In genomic region chr13:94928086-94928485, GRCm38 (mm10) we compare ENCODE assay signal across 31 mouse cellular contexts. TPM values are rescaled to one million over a fixed set of nuclear protein-coding genes. Genes with fewer than 3 reads are reported as not detected.
"Had no signal": no experiment of that assay in that cellular context is flagged by ENCODE, and none has a peak within 500 bp of the region (broad histone marks: within the 10 kb centered on the region; RNA-seq: fewer than 3 reads in every experiment).

No protein-coding gene starts in this region.

- H3K4me1 ChIP-seq: heart, embryonic 10.5 days; heart, embryonic 12.5 days; hindbrain, embryonic 10.5 days; hindbrain, embryonic 12.5 days; intestine, embryonic 15.5 days; limb, embryonic 10.5 days; limb, embryonic 12.5 days; liver, embryonic 13.5 days had no signal

- H3K9ac ChIP-seq: heart, embryonic 12.5 days; hindbrain, embryonic 12.5 days; hindbrain, embryonic 14.5 days; intestine, embryonic 15.5 days; limb, embryonic 12.5 days; liver, embryonic 13.5 days had no signal

- H3K27ac ChIP-seq: gastrocnemius, adult 2 months; heart, embryonic 10.5 days; hindbrain, embryonic 10.5 days; hindbrain, embryonic 12.5 days; hindbrain, embryonic 14.5 days; intestine, embryonic 15.5 days; kidney, postnatal 0 days; limb, embryonic 10.5 days; limb, embryonic 12.5 days; liver, embryonic 13.5 days had no signal

- H3K36me3 ChIP-seq: heart, embryonic 10.5 days; heart, embryonic 12.5 days; hindbrain, embryonic 10.5 days; hindbrain, embryonic 12.5 days; intestine, embryonic 15.5 days; limb, embryonic 10.5 days; limb, embryonic 12.5 days; liver, embryonic 13.5 days had no signal

- H3K9me3 ChIP-seq: heart, embryonic 10.5 days; heart, embryonic 12.5 days; hindbrain, embryonic 10.5 days; hindbrain, embryonic 12.5 days; intestine, embryonic 15.5 days; limb, embryonic 10.5 days; limb, embryonic 12.5 days; liver, embryonic 13.5 days had no signal

- DNase-seq: gastrocnemius, adult 2 months; gastrocnemius, postnatal 10 days; gastrocnemius, postnatal 25 days; heart, adult 18-20 months; heart, postnatal 10 days; heart, postnatal 4 days; kidney, adult 18-20 months; kidney, adult 8-10 months; kidney, postnatal 14 days; kidney, postnatal 36 days; layer of hippocampus, adult 9-11 months; layer of hippocampus, postnatal 36 days; liver; liver, embryonic 13.5 days had no signal

- ATAC-seq: hindbrain, embryonic 16.5 days; inflammation-experienced regulatory T-cells, adult 6 months; intestine, embryonic 15.5 days; intestine, postnatal 0 days had no signal

- H3K4me3 ChIP-seq: gastrocnemius, adult 2 months; heart, embryonic 10.5 days; heart, embryonic 12.5 days; hindbrain, embryonic 10.5 days; hindbrain, embryonic 12.5 days; intestine, embryonic 15.5 days; limb, embryonic 10.5 days; limb, embryonic 12.5 days; liver, embryonic 13.5 days had no signal

- H3K4me2 ChIP-seq: heart, embryonic 12.5 days; hindbrain, embryonic 12.5 days; hindbrain, embryonic 14.5 days; intestine, embryonic 15.5 days; limb, embryonic 12.5 days; liver, embryonic 11.5 days; liver, embryonic 13.5 days had no signal

RNA-seq across cellular contexts. Expression of gene Otp, which starts 52.7 kb away (rescaled TPM):
- polyA plus RNA-seq: heart, embryonic 10.5 days; heart, embryonic 12.5 days; heart, embryonic 14.5 days; heart, embryonic 16.5 days; inflammation-experienced regulatory T-cells, adult 6 months; intestine, embryonic 15.5 days; intestine, postnatal 0 days; kidney, embryonic 14.5 days; kidney, postnatal 0 days; large intestine, adult 2 months; limb, embryonic 10.5 days; limb, embryonic 12.5 days; liver, embryonic 11.5 days; liver, embryonic 13.5 days had no signal
